Mouse (Mus musculus): ENCODE measurements around the gene Col25a1.

GRCm38 (mm10) chr3:130494665-130495396 lies 363.5 kb downstream of the Col25a1 start:
- TF ChIP-seq CTCF (IDR thresholded peaks at IDR 0.05; ENCODE audit: low read depth, low read length) (no peak), POLR2A (IDR thresholded peaks at IDR 0.05; ENCODE audit: borderline replicate concordance, low read depth, low read length) (no peak)
